Mouse (Mus musculus) lung, adult 2 months (tissue): ENCODE results near the gene Gm973.

Source experiments
- CTCF ChIP-seq: fragments of 200-500 bp; IDR thresholded peaks from 2 replicates; pipeline ENCODE4 v1.5.1; 2011; ENCODE audit warnings: mild to moderate bottlenecking, low read length, control low read depth; ENCODE audit not compliant: insufficient read depth
- POLR2A ChIP-seq: fragments of 200-500 bp; IDR thresholded peaks from 2 replicates; pipeline ENCODE4 v1.6.1; 2011; ENCODE audit warnings: low read depth, mild to moderate bottlenecking, control low read depth, low read length, borderline replicate concordance; ENCODE audit errors: extremely low read depth

DNA sequence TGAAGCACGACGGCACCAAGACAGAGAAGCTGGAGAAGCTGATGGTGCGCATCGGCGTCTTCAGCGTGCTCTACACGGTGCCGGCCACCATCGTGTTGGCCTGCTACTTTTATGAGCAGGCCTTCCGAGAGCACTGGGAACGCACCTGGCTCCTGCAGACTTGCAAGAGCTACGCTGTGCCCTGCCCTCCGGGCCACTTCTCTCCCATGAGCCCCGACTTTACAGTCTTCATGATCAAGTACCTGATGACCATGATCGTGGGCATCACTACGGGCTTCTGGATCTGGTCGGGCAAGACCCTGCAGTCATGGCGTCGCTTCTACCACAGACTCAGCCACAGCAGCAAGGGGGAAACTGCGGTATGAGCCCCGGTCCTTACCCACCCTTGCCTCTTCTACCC, 31.8 kb upstream of the Gm973 start:
- TF ChIP-seq POLR2A (no peak), CTCF (no peak)
